Mouse (Mus musculus) MEL (cell line): ENCODE results near the gene Pola1. TPM values are rescaled to one million over a fixed set of nuclear protein-coding genes. Genes with fewer than 3 reads are reported as not detected.

ENCODE experiments used
- DNase-seq: peaks from one replicate; pipeline ENCODE4 v3.0.0; 2011; ENCODE audit warnings: low read depth, low spot score
- H3K27ac ChIP-seq: 2 replicates; pipeline ENCODE4 v1.5.1; 2012; ENCODE audit warnings: low read depth, mild to moderate bottlenecking, control low read depth, low read length, moderate library complexity; ENCODE audit not compliant: control insufficient read depth
- H3K27me3 ChIP-seq, 2 experiments: fragments of 150-350 bp in 1 of 2; sonication (generic) in 1 of 2; 2 replicates each; pipeline ENCODE4 v1.6.1; 2012; ENCODE audit warnings: low read length in 2 of 2, mild to moderate bottlenecking in 2 of 2, improper control_type of control experiment in 1 of 2, moderate library complexity in 1 of 2; ENCODE audit not compliant: insufficient read depth in 2 of 2, control insufficient read depth in 1 of 2
- H3K36me3 ChIP-seq, 2 experiments: 2 replicates each; pipeline ENCODE4 v1.6.1; 2012 to 2014; ENCODE audit warnings: low read length in 2 of 2, improper control_type of control experiment in 1 of 2, inconsistent platforms in 1 of 2, mild to moderate bottlenecking in 1 of 2; ENCODE audit not compliant: insufficient read depth in 2 of 2, control insufficient read depth in 1 of 2
- H3K4me1 ChIP-seq, 2 experiments: fragments of 150-350 bp in 1 of 2; sonication (generic) in 1 of 2; 2 replicates each; pipeline ENCODE4 v1.6.1; 2012; ENCODE audit warnings: low read length in 2 of 2, improper control_type of control experiment in 1 of 2, mild to moderate bottlenecking in 1 of 2; ENCODE audit not compliant: insufficient read depth in 2 of 2, control insufficient read depth in 1 of 2
- H3K4me3 ChIP-seq, 2 experiments: fragments of 150-350 bp in 1 of 2; sonication (generic) in 1 of 2; 2 replicates each; pipeline ENCODE4 v1.5.1; 2012; ENCODE audit warnings: low read depth in 2 of 2, low read length in 2 of 2, mild to moderate bottlenecking in 2 of 2, moderate library complexity in 2 of 2, control low read depth in 1 of 2, improper control_type of control experiment in 1 of 2; ENCODE audit not compliant: control insufficient read depth in 1 of 2, insufficient read depth in 1 of 2
- H3K79me2 ChIP-seq: 2 replicates; pipeline ENCODE4 v1.6.1; 2012; ENCODE audit warnings: mild to moderate bottlenecking, low read length, moderate library complexity; ENCODE audit not compliant: control insufficient read depth, poor library complexity, insufficient read depth
- H3K9ac ChIP-seq: 2 replicates; pipeline ENCODE4 v1.6.1; 2012; ENCODE audit warnings: low read depth, mild to moderate bottlenecking, control low read depth, low read length, moderate library complexity; ENCODE audit not compliant: control insufficient read depth, poor library complexity, severe bottlenecking
- H3K9me3 ChIP-seq: fragments of 150-350 bp; sonication (generic); replicated peaks from 2 replicates; pipeline ENCODE4 v1.6.1; 2012; ENCODE audit warnings: mild to moderate bottlenecking, low read length, improper control_type of control experiment, moderate library complexity; ENCODE audit not compliant: insufficient read depth
- CHD2 ChIP-seq: IDR thresholded peaks from 2 replicates; pipeline ENCODE4 v1.6.1; 2011; ENCODE audit warnings: low read length, improper control_type of control experiment
- CTCF ChIP-seq, 3 experiments: IDR thresholded peaks in 2 of 3; conservative IDR thresholded peaks in 1 of 3; 2 replicates each; pipeline ENCODE4 v1.5.1; 2011 to 2012; ENCODE audit warnings: low read length in 3 of 3, low read depth in 2 of 3, mild to moderate bottlenecking in 2 of 3, improper control_type of control experiment in 1 of 3, inconsistent platforms in 1 of 3, mixed read lengths in 1 of 3, moderate library complexity in 1 of 3; ENCODE audit not compliant: control insufficient read depth in 1 of 3, insufficient read depth in 1 of 3, poor library complexity in 1 of 3, severe bottlenecking in 1 of 3
- EP300 ChIP-seq, 2 experiments: IDR thresholded peaks; 2 replicates each; pipeline ENCODE4 v1.6.1; 2011; ENCODE audit warnings: improper control_type of control experiment in 2 of 2, low read length in 2 of 2, low read depth in 1 of 2, mild to moderate bottlenecking in 1 of 2
- HCFC1 ChIP-seq: IDR thresholded peaks from 2 replicates; pipeline ENCODE4 v1.6.1; 2012; ENCODE audit warnings: low read depth, mild to moderate bottlenecking, inconsistent platforms, low read length, improper control_type of control experiment, moderate library complexity
- KAT2A ChIP-seq: conservative IDR thresholded peaks from 2 replicates; pipeline ENCODE4 v1.6.1; 2012; ENCODE audit warnings: low read depth, low read length, improper control_type of control experiment, inconsistent platforms
- MAX ChIP-seq: IDR thresholded peaks from 2 replicates; pipeline ENCODE4 v1.6.1; 2011; ENCODE audit warnings: low read length, improper control_type of control experiment
- MAZ ChIP-seq: IDR thresholded peaks from 2 replicates; pipeline ENCODE4 v1.6.1; 2012; ENCODE audit warnings: low read depth, mild to moderate bottlenecking, inconsistent platforms, low read length, improper control_type of control experiment
- MEF2A ChIP-seq: IDR thresholded peaks from 2 replicates; pipeline ENCODE4 v1.6.1; 2014; ENCODE audit warnings: low read depth, mild to moderate bottlenecking, inconsistent platforms, low read length, improper control_type of control experiment; ENCODE audit not compliant: poor library complexity, insufficient replicate concordance, severe bottlenecking; ENCODE audit errors: extremely low read depth
- MXI1 ChIP-seq: IDR thresholded peaks from 2 replicates; pipeline ENCODE4 v1.6.1; 2011; ENCODE audit warnings: mild to moderate bottlenecking, low read depth, low read length, improper control_type of control experiment
- MYB ChIP-seq: IDR thresholded peaks from 2 replicates; pipeline ENCODE4 v1.6.1; 2011; ENCODE audit warnings: mild to moderate bottlenecking, low read depth, low read length, improper control_type of control experiment
- MYC ChIP-seq: IDR thresholded peaks from 2 replicates; pipeline ENCODE4 v1.6.1; 2011; ENCODE audit warnings: low read depth, mild to moderate bottlenecking, low read length, improper control_type of control experiment, moderate library complexity
- POLR2AphosphoS2 ChIP-seq: IDR thresholded peaks from 2 replicates; pipeline ENCODE4 v1.6.1; 2011; ENCODE audit warnings: low read length, improper control_type of control experiment
- SMC3 ChIP-seq: IDR thresholded peaks from 2 replicates; pipeline ENCODE4 v1.6.1; 2011; ENCODE audit warnings: low read depth, low read length, improper control_type of control experiment
- TAL1 ChIP-seq: IDR thresholded peaks from 2 replicates; pipeline ENCODE4 v1.6.1; 2012; ENCODE audit warnings: mild to moderate bottlenecking, inconsistent platforms, low read length, moderate library complexity, mixed read lengths
- TBP ChIP-seq: IDR thresholded peaks from 2 replicates; pipeline ENCODE4 v1.8.0; 2011; ENCODE audit warnings: low read depth, low read length, improper control_type of control experiment
- UBTF ChIP-seq: IDR thresholded peaks from 2 replicates; pipeline ENCODE4 v1.6.1; 2012; ENCODE audit warnings: low read depth, mild to moderate bottlenecking, inconsistent platforms, low read length, improper control_type of control experiment, moderate library complexity, borderline replicate concordance; ENCODE audit not compliant: insufficient read depth
- ZC3H11A ChIP-seq: IDR thresholded peaks from 2 replicates; pipeline ENCODE4 v1.6.1; 2012; ENCODE audit warnings: low read depth, mild to moderate bottlenecking, inconsistent platforms, low read length, improper control_type of control experiment
- ZMIZ1 ChIP-seq: IDR thresholded peaks from 2 replicates; pipeline ENCODE4 v1.6.1; 2012; ENCODE audit warnings: low read depth, mild to moderate bottlenecking, inconsistent platforms, low read length, improper control_type of control experiment, moderate library complexity
- polyA plus RNA-seq, 2 experiments: library from polyadenylated mRNA; stranded (reverse) in 1 of 2; unstranded in 1 of 2; fragments of >175 nt in 1 of 2; fragments of >200 nt in 1 of 2; gene quantifications; 2 replicates each; pipeline versions ENCODE4 v1.2.1 to v1.2.4; 2012; ENCODE audit warnings: low replicate concordance in 2 of 2, low read depth in 1 of 2; ENCODE audit not compliant: insufficient read length in 2 of 2, insufficient read depth in 1 of 2, missing spikeins in 1 of 2
- total RNA-seq: library from RNA; depleted of rRNA; stranded (reverse); fragments of 300-350 nt; gene quantifications from 2 replicates; pipeline ENCODE4 v1.2.3, GENCODE M21; 2012

Gene Pola1
- total and polyA plus RNA-seq, 3 experiments = 26.8 to 38.7 (median 36.1) TPM

DNA sequence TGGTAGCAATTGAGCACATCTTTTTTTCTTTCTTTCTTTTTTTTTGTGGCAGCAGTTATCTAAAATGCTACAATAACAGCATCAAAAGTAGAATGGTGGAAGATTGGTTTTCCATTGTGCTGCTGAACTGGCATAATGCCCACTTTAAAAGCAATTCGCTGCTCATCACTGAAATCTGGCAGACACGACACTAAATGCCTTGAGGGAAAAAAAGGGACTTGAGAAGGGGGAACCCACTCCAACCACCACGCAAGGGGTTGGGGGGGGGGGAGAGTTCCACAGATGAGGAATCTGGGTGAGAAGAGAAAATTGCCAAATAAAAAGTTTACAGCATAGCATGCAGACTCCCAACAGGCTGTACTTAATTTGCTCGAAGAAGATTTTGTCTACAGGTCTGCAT is 314.4 kb downstream of the Pola1 start:
- no peaks in the 10 kb centered on the region for H3K79me2 ChIP-seq
- H3K9me3 ChIP-seq = no peaks in the 10 kb centered on the region
- no peaks in the 10 kb centered on the region for H3K4me1 ChIP-seq
- no peak overlapping the region for H3K9ac ChIP-seq
- no peak overlapping the region for H3K4me3 ChIP-seq
- no peaks in the 10 kb centered on the region for H3K36me3 ChIP-seq
- no peak overlapping the region for H3K27ac ChIP-seq
- no peak for TF ChIP-seq EP300 (IDR thresholded peaks at IDR 0.05; ENCODE audit: low read depth in 1 of 2, low read length in 2 of 2)
- no peak for TF ChIP-seq ZMIZ1
- no peak for TF ChIP-seq CHD2
- TF ChIP-seq MAX = no peak
- TF ChIP-seq MYB = no peak
- TF ChIP-seq CTCF (IDR thresholded peaks at IDR 0.05 in 2 of 3, conservative IDR thresholded peaks at IDR 0.05 in 1 of 3; ENCODE audit: control insufficient read depth in 1 of 3, insufficient read depth in 1 of 3, low read depth in 2 of 3, low read length in 3 of 3, poor library complexity in 1 of 3, severe bottlenecking in 1 of 3) = no peak
- no peak for TF ChIP-seq MEF2A
- TF ChIP-seq TAL1 = no peak
- no peak for TF ChIP-seq MAZ
- TF ChIP-seq ZC3H11A = no peak
- no peak for TF ChIP-seq MXI1
- no peak for TF ChIP-seq UBTF
- no peak for TF ChIP-seq TBP
- TF ChIP-seq HCFC1 = no peak
- DNase-seq = no peak
- H3K27me3 ChIP-seq = no peaks in the 10 kb centered on the region

DNA sequence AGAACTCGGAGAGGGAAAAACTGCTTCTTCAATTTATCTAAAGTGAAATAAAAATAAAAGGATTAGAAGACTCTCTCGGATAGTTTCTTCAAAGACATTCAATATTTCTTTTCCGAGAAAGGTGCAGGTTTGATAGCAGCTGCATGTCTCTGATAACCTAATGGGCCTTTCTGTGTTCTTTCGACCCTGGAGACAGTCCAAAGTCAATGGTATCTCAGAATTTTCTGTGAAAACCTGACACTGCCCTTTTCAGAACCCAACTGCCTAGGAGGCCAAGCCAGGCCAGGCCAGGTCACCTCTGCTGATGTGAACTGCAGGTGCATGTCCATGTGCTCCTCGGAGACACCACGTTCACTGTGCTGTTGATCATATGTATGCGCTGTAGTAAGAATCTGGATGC is 326.2 kb downstream of the Pola1 start:
- Histone ChIP-seq H3K79me2 (no peaks in the 10 kb centered on the region), H3K27ac (no peak overlapping the region)
- no peak for TF ChIP-seq MAX
- TF ChIP-seq KAT2A = no peak
- no peak for TF ChIP-seq SMC3
- TF ChIP-seq POLR2AphosphoS2 = no peak
- no peak for TF ChIP-seq MYC
- TF ChIP-seq, all 39 proteins: peak for 0
- no peaks in the 10 kb centered on the region for H3K4me1 ChIP-seq
- H3K9me3 ChIP-seq = no peaks in the 10 kb centered on the region
- H3K36me3 ChIP-seq = no peaks in the 10 kb centered on the region
- H3K9ac ChIP-seq = no peak overlapping the region
- DNase-seq = no peak
- H3K27me3 ChIP-seq = no peaks in the 10 kb centered on the region
- H3K4me3 ChIP-seq = no peak overlapping the region
